Mouse (Mus musculus) erythroblast, adult 5-6 weeks (primary cell): ENCODE results near the gene Man2a2. TPM values are rescaled to one million over a fixed set of nuclear protein-coding genes. Genes with fewer than 3 reads are reported as not detected.
A peak's percentile ranks its signal among the peaks of the same experiment; 100 is the strongest.
"Not testable (repeated sequence)": the region's sequence is repeated elsewhere in the genome, so short reads cannot be mapped to it uniquely, and the experiment has no call there.

ENCODE experiments used
- ATAC-seq: replicated peaks from 2 replicates; pipeline ENCODE4 v1.8.0; 2016; ENCODE audit warnings: moderate number of reproducible peaks, mild to moderate bottlenecking, moderate TSS enrichment, inconsistent platforms; ENCODE audit not compliant: poor library complexity, low FRiP score, severe bottlenecking
- total RNA-seq, 2 experiments: library from RNA; stranded (forward) in 1 of 2; stranded (reverse) in 1 of 2; fragments of 150-400 nt in 1 of 2; fragments of 200-764, 138-1000 nt in 1 of 2; gene quantifications; 2 replicates each; pipeline versions ENCODE4 v1.2.3 to v1.2.4; 2015 to 2017; ENCODE audit warnings: low replicate concordance in 2 of 2

Man2a2 gene
- total RNA-seq, 2 experiments from 2014 or later = 4.5 to 7.5 TPM

DNA sequence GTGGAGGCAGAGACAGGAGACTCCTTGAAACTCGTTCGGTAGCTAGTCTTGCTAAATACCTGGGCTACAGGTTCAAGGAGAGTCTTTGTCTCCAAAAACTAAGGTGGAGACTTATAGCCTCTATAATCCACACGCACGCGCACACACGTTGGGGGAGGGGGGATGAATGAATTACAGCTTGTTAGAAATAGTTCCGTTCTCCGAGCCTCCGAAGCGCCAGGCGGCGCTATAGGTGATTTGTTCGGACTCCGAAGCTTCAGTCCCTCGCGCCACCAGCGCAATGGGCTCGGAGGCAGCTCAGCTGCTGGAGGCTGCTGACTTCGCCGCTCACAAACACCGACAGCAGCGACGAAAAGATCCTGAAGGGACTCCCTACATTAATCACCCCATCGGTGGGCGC lies 28.3 kb downstream of the Man2a2 start, which contains the start of gene Hddc3:
Gene Hddc3, plus strand, starts transcription at position 247 of the 400 bp plus-strand sequence.
- ATAC-seq = peak; percentile 56

DNA sequence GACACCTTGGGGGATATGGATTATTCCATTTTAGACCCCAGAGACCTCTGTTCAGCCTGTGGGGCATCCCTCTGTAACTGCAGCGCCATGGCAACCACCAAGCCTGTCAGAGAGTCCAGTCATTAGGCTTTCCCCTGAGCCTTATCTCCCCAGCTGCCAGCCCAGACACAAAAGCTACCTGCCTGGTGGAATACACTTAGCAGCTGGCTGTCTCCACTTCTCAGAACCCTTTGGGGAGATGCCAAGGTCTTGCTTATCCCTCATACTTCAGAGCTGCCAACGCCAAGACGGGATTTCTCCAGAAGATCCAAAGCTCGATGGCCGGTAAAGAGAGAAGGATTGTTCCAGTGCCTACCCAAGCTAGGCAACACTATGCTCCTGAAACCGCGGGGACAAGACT lies 29.4 kb downstream of the Man2a2 start:
- no peak for ATAC-seq

DNA sequence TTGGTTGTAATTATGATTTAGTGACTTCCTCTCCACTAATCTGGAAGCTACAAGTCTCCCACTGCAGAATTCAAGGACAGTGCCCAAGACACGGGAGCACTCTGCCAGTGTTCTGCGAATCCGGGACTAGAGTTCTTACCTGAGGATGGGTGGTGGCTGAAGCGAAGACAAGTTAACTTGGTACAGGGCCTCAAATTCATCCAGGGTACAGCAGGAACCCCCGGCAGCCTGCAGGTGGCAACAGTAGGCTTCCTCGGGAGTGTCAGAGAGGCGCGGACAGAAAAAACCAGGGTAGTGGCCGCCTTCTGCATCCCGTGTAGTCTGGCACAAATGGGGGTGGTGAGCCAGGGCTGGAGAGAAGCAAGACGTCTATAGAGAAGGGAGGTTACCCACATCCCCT lies 30.4 kb downstream of the Man2a2 start, which contains the start of gene Unc45a:
Gene Unc45a, minus strand, starts transcription at position 213 of the 400 bp plus-strand sequence.
- ATAC-seq = peak; percentile 73

DNA sequence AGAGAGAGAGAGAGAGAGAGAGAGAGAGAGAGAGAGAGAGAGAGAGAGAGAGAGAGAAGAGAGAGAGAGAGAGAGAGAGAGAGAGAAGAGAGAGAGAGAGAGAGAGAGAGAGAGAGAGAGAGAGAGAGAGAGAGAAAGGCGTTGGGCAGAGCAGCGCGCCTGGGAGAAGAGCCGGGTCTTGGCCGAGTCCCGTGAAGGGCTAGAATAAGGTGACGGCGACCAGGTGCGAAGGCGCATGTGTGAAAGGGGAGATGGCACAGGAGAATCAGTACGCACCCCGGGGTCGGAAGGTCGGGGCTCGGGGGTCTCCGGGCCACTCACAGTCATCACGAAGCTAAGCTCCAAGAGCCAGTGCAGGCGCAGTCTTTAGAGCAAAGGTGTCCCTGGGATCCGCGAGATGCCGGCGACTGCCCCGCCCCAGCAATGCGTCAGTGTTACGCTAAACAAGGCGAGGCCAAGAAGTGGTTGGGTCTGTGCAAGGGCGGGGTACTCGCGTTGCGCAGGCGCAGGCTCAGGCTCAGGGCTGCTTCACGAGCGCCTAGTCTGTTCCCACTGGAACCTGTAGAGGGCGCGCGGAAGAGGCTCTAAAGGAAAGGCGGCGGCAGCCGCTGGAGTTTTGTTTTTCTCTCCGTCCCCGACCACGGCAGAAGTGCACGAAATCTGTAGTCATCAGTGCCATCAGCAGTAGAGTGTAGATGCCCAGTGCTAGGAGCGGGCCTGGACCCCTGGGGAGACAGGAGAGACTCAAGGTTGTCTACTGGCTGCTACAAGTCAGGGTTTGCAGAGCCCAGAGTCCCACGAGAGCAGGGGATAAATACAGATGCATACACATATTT lies 31.2 kb downstream of the Man2a2 start:
- ATAC-seq = peak; percentile 86

DNA sequence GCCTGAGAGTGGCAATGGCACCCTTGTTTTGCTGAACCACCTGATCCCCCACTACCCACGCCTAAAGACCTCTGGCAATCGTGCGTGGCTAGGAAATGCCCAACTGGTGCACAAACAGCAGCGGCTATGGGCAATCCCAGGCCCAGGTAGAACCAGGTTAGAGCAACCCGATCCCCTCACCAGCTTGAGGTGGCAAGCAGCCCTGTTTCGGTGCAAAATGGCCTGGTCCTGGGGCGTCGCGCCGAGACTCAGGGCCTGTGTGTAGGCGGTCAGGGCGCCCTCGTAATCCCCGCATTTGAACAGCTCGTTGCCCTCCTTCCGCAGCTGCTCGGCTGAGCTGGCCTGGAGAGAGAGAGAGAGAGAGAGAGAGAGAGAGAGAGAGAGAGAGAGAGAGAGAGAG lies 31.8 kb downstream of the Man2a2 start:
- no peak for ATAC-seq

DNA sequence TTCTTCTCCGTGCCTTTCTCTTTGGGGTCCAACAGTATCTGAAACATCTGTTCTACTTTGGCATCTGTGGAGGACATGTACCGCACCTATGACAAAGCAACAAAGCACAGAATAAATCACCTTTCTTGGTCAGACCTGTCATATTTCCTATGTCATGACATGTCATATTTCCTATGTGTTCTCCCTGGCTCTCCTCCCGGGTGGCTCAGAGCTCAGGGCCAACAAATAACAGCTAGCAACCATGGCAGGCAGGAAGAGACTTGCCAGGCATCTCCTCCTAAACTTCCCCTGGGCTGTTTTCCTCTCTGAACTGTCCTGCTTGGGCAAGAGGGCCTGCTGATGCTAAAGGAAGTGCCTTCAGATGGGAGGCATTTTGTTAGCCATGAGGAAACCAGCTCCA lies 34.2 kb downstream of the Man2a2 start:
- ATAC-seq = no peak

DNA sequence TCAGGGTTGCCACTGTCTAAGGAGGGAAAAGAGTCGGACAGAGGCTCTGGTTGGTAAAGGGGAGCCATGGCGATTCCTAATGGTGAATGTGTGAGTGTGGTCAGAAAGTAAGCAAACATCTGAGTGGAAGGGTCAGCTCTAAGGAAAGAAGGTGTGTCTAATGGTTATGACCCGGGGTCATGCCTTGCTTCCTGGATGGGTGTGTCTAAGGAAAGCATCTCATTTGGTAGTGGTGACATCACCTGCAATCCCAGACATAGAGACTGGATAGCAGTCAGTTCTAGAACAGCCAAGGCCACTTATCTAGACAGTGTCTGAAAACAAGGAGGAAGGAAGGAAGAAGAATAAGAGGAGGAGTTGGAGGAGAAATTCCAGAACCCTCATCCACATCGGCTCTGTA lies 36.3 kb downstream of the Man2a2 start:
- no peak for ATAC-seq

DNA sequence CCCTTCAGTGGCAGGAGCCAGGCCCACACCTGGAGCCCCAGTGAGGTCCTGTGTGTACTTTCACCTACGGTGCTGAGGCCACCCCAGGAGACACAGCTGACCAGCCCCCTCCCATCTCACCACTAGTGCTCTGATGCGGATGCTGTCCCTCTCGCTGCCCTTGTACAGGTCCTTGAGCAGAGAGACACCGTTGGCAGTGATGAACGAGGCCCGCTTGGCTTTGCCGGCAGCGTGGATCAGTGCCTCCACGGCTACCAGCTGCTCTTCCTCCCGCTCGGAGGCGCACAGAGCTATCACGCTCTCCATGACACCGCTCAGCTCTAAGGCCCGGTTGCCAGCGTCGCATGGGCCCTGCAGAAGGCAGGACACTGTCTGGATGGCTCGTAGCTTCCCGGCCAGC lies 39.7 kb downstream of the Man2a2 start:
- no peak for ATAC-seq

DNA sequence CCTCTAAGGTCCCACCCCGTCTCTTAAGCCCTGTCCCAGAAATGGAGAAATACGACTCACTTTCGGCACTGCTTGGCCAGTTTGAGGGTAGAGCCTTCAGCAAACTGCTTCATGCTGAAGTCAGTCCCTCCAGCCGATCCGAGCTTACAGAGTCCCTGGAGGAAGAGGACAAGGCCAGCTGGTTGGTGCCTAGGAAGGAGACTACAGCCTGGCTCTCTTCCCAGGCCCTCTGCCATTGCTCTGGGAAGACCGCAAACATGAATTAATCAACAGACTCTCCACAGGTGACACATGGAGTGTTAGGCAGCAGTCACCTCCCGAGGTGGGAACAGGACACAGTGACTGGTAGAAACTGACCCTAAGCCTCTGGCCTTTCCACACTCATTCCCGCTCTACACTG lies 40.9 kb downstream of the Man2a2 start:
- no peak for ATAC-seq

DNA sequence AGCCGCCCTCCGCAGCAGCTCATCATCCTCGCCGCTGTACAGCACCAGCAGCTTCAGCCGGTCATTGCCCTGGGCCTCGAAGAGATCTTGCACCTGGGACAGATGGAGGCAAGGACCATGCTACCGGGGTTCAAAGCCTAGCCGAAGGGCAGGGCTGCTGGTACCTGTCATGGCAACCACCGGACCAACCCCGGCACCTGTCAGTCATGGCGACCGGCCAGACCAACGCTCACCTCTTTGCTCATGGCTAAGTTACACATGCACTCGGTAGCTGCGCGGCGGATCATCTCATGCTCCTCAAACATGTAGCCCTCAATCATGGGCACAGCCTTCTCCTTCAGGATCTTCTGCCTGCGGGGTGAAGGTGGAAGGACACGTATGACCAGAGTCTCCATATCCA lies 45.1 kb downstream of the Man2a2 start:
- ATAC-seq = no peak

DNA sequence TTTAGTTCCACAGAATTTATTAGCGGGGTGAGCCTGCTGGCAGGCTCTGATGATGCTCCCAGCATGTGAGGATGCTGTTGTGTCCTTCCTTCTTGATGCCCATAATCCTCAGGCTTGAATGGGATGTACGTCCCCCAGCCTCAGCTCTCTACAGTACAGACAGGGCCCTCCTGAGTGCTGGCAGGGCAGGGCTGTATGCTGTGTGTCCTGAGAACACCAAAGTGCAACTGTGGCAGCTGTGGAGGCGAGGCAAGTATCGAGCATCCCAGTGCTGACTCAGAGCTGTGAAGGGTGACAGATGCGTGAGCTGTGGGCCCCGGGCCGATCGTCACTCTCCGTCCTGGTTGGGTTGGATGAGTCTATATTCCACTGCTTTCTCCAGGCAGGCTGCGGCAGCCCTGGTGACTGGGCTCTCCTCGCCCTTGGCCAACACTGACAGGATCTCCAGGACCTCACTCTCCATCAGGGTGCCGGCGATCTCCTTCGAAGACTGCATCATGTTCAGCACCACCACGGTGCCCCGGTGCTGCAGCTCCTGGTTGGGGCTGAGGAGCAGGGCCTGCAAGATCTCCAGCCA lies 45.8 kb downstream of the Man2a2 start:
- ATAC-seq = no peak

DNA sequence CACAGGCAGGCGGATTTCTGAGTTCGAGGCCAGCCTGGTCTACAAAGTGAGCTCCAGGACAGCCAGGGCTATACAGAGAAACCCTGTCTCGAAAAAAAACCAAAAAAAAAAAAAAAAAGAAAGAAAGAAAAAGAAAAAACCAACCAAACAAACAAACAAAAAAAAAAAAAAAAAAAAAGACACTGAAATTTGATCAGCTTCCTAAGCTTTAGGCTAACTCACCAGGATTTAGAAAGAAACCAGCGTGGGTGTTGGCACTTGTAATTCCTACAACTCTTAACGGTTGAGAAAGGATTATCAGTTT lies 46.4 kb downstream of the Man2a2 start:
- not testable (repeated sequence) for ATAC-seq

DNA sequence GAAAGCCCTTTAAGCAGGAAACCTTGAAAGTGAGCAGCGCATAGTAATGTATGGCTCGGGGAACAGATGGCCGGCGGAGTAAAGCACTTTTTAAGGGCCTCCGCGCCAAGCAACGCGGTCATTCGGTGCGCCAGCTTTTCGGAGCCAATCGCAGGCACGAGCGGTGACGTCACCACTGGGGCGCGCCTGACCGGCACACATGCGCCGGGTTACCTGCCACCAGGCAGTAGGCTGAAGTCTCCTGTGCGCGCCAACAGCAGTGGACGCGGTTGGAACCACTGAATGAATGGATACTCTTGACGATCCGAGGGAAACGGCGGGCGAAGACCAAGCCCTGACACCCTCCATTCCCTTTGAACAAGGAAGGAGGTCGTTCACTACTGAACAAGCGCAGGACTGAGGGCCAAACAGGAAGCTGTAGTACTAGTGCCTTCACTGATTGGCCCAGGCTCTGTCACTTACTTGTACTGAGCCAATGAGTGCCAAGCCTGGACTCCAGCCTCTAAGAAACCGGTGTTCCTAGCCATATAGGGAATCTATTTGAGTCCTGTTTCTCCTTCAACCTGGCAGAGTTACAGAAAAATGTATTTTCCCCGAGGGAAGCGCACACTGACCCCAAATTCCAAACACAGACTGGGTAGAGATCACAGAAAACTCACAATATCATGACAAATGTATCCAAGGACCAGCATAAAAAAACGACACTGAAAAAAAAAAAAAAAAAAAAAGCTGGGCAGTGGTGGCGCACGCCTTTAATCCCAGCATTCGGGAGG lies 46.9 kb downstream of the Man2a2 start, which contains the start of gene Rccd1:
Gene Rccd1, minus strand, starts transcription at position 412 of the 773 bp plus-strand sequence.
- ATAC-seq = peak; percentile 94

DNA sequence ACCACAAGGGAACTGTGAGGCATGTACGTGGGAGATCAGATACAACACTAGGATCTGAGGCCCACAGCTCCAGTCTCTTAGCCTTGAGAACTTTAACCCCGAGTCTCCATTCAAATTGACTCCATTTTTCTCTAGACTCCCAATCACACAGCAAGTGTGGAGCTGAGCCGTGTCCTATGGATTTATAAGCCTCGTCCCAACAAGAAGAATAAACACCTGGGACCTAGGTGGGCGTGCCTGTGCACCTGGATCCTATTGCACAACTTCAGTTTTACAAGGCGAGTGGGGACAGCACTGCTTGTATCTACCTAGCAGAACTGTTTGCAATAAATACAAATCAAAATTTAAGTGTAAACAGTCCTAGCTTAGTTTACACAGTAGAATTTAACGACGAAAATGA lies 47.8 kb downstream of the Man2a2 start:
- no peak for ATAC-seq

DNA sequence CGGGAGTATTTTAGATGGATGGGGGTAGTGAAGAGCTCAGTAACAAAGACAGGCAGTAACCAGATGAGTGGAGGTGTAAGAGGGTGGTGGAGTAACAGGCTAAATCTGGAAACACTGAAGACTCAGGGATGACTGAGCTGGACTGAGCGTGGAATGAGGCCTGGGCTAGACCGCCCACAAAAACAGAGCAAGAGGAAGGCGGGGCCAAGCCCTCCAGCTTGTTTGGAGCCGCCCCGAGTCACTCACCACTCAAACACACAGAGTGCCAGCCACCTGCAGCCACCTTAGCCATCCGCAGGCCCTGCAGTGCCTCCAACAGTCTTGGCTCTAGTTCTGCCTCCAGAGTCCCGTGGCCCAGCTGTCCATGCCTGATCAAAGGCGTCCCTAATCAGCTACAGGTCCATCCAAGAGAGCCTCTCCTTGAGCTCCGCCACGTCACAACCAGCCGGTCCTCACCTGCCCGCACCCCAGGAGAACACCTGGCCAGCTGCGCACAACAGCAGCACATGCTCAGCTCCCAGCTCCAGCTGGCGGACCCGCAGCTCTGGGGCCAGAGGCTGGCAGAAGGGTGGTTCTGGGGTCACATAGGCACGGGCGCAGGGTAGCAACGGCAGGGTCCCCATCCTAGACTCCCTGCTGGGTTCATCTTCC lies 51.2 kb downstream of the Man2a2 start:
- no peak for ATAC-seq

DNA sequence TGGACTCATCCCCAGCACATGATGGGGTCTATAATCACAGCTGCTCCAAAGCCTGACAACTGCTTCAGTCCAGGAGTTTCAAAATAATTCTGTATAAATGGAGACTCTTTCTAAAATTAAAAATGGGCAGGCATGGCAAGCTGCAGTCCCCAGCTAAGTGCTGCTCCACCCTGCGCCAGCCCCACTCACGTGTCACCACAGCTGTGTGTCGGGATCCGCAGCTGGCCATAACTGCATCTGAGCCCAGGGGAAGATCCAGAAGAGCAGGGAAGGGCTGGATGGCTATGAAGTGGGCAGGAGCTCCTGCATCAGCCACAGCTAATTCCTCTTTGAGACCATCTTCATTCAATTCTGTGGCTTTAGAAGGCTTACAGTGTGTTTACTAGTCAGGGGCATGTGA lies 52.5 kb downstream of the Man2a2 start:
- no peak for ATAC-seq

DNA sequence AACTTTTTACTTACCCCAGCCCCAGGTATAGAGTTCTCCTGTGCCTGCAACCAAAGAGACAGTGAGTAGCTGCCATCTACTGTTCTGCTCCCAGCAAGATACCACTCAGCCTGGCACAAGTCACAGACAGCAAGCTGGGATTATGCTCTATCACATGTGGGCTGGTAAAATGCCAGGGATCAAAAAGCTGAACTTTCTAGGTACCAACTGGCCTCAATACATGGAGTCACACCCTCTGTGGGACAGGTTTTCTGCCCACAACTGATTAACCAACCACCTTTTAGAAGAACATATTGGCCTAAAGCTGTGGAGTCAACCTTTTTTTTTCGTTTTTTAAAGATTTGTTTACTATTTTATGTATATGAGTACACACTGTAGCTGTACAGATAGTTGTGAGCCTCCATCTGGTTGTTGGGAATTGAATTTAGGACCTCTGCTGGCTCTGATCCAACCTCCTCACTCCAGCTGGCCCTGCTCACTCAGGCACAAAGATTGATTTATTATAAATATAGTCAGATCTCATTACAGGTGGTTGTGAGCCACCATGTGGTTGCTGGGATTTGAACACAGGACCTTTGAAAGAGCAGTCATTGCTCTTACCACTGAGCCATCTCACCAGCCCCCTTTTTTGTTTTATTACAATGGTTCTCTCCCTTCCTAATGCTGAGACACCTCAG lies 53.6 kb downstream of the Man2a2 start:
- no peak for ATAC-seq

DNA sequence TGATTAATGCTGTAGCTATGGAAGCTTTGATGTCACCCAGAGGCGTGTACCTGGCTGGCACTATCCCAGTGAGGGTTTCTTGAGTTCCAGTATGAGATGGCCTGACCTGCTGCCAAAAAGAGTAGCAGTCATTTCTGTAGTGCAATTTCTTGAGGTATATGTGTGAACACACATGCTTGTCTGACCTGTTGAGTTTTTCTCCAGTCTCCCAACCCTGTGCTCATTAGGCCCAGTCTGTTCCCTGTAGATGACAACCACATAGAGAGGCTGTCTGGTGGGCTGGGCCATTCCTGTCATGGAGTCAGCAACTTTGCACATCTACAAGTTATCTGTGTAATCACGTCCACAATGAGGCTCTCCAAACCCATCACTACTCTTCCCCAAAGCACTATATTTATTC lies 55.4 kb downstream of the Man2a2 start:
- no peak for ATAC-seq

DNA sequence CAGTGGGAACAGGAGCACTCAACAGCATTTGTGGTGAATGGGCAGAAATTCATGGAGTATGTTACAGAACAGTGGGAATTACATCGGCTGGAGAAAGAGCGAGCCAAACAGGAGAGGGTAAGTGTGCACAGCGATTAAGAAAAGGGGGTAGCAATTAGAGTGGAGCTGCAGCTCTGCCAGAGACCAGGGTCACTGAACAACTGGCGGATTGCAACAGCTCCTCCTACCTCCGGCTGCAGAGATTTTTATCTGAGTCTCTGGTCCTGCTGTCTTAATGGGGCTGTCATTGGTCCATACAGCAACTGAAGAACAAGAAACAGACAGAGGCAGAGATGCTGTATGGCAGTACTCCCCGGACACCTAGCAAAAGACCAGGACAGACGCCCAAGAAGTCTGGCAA lies 60.4 kb downstream of the Man2a2 start:
- ATAC-seq = no peak

DNA sequence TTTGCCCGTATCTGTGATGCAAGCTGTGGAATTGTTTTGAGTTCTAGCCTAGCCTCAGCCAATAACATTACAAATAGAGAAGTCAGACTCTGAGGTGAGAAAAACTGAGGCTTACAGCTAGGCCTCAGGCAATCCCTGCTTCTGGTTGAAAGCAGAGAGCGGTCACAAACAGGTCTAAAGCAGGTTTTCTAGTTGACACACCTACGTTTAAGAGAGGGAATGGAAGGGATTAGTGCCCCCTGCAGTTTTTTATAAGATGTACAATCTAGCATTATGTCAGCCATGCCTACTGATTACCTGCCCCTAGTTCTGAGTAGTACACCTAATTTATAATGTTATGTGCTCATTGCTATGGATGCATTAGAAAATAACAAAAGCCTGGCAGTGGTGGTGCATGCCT lies 63.4 kb downstream of the Man2a2 start:
- no peak for ATAC-seq
